Mouse (Mus musculus) left cerebral cortex, adult 8-10 months (tissue): ENCODE data around the gene Mrpl52. TPM values are rescaled to one million over a fixed set of nuclear protein-coding genes. Genes with fewer than 3 reads are reported as not detected.
A peak's percentile ranks its signal among the peaks of the same experiment; 100 is the strongest.

Experiments used
- DNase-seq, 2 experiments: peaks; one replicate each; pipeline ENCODE4 v3.0.0; 2022; ENCODE audit warnings: low spot score in 2 of 2
- total RNA-seq, 4 experiments: library from RNA; stranded (reverse); gene quantifications; 2 replicates each; pipeline ENCODE4 v1.2.4; 2022

The Mrpl52 gene
- total RNA-seq, 4 experiments from 2014 or later, result 71.6 to 109 (median 87.4) TPM

DNA sequence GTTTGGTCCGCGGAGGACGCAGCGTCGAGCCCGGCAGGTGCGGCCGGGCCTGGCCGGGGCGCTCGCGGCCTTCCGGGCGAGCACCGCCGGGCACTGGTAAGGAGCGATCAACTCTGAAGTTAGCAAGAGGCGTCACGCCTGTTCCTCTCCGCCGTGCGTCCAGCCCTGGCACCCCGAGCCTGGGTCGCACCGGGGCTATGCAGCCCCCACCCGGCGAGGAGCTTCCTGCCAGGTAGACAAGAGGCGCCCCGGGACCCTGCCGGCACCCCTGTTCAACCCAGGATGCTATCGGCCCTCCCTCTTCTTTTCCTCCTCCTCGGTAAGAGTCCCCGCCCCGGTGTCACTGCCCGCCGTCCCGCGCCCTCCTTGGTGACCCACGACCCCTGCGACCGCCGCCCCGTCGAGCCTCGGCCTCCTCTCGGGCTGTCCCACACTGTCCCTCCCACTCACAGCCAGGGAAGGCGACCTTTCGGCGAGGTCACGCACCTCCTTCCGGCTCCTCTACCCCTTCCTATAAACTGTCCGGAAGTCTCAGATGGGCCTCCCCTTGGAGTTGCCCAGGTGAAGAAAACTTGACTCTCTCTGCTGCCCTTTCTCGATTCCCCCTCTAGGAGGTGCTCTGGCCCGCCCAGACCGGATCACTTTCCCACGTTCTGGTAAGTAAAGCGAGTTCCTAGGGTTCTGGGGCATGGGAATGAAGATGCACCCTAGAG, 37.7 kb downstream of the Mrpl52 start:
- peak in 1 of 2 experiments; percentile 30 for DNase-seq

DNA sequence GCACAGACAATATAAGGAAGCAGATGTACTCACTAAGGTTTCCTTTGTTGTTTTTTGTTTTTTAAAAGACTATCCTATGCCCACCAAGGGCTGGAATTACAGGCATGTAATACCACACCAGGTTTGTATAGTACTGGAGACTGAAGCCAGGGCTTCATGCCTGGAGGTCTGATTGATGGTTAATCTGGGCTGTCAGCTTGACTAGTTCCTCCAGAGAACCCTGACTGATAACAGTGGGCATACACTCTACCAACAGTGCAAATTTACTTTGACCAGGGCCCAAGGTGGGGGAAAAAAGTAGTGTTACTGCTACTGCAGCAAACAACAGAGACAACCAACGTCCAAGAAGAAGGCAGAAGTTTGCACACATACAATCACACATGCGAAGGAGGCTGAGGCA, 44.8 kb downstream of the Mrpl52 start:
- no peak for DNase-seq

DNA sequence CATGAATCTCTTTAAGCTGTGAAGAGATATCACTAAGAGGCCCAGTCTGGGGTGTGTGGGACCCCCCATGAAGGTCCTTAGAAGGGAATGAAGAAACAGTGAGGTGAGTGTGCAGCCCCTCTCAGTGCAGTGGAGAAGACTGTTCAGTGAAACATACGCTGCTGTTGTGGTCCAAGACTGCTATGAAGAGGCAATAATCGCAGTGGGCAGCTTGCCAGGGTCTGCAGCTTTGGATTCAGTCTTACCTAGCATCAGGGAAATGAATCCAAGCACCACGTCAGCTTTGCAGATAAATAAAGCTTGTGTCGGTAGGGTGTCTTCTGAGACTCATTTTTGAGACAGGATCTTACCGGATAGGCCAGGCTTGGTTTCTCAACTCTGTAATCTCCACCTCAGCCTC, 46.0 kb downstream of the Mrpl52 start:
- no peak for DNase-seq

DNA sequence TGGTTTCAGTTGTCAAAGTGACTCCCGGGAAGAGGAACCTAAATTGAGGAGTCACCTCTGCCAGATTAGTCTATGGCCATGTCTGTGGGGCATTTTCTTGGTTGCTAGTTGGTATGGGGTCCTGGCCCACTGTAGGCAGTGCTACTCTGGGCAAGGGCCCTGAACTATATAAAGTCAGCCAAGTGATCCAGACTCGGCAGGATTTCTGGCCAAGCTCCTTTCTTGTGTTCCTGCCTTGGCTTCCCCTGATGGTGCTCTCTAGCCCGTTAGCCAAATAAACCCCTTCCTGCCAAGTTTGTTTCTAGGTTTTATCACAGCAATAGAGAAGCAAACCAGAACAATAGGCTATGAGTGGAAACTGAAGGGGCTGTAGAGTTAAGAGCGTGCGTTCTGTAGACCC, 48.0 kb downstream of the Mrpl52 start:
- no peak for DNase-seq

DNA sequence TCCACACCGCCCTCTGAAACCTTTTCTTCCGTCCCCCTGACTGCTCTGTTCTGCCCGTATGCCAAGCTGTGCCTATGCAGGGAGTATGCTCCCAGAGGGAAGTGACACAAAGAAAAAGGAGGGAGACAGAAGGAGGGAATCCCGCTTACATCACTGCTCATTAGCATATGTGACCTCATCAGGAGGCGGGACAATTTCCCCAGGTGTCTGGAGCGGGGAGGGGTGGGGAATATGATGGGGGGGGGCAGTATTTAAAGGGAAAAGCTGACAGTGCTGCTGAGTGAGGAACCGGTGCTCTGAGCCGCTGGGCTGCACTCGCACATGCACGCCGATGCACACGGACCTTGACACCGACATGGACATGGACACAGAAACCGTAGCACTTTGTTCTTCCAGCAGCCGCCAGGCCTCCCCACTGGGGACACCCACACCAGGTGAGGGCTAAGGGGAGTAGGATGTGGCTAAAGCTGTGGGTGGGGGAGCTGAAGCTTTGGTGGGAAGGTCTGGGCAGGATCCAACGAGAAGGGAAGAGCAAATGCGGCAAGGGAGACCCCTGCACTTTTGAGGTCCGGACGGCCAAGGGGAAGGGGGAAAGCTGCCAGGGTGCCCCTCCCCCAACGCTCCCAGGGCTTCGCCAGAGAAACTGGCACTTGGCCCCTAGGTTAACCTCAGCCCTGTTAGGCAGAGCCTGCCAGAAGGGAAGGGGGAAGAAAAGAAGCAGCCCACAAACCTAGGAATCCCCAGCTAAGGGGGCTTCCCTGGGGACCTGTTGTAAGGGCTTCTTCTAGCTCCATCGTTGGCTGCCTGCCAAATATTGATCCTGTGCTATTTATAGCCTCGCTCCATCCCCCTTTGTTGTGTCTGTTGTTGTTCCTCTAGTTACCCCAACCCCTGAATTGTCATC, 49.5 kb downstream of the Mrpl52 start, which contains the start of gene Rem2:
TSS of gene Rem2 (plus strand) at position 160 of the 904 bp plus-strand sequence.
- peak in 1 of 2 experiments; percentile 57 for DNase-seq

DNA sequence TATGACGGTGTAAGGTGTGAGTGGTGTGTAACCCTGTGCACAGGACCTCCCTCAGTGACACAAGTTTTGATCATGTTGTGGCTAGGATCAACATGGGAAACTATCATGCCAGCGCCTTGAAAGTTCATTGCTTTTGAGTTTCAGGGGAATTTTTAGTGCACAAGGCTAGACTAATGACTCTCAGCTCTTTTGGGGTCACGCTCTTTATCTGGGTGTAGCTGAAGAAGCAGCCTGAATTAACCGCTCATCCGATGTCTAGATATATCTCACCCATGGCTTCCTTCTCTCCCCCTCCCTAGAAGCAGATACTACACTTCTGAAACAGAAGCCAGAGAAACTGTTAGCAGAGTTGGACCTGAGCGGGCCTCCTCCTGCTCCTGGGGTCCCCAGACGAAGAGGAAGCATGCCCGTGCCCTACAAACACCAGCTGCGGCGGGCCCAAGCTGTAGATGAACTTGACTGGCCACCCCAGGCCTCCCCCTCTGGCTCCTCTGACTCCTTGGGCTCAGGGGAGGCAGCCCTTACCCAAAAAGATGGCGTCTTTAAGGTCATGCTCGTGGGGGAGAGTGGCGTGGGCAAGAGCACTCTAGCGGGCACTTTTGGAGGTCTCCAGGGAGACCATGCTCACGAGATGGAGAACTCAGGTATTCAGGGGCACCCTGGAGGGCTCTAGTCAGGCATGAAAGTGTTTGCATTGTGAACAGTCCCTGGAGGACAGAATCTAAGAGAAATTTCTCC, 50.6 kb downstream of the Mrpl52 start:
- DNase-seq, result no peak

Other genes with a start within 250 kb of the Mrpl52 start
- gene Dad1, start 172.8 kb upstream of the Mrpl52 start, total RNA-seq, result 100 to 1,000 TPM; 107 to 115 (median 113) TPM
- 10 to 100 TPM; 53.6 to 66.2 (median 59.0) TPM for gene Abhd4, start 172.7 kb upstream of the Mrpl52 start, total RNA-seq
- gene Olfr49, start 142.0 kb upstream of the Mrpl52 start, total RNA-seq, result not detected
- gene Oxa1l, start 66.1 kb upstream of the Mrpl52 start, total RNA-seq, result 10 to 100 TPM; 51.0 to 56.7 (median 55.1) TPM
- gene Slc7a7, start 9.1 kb upstream of the Mrpl52 start, total RNA-seq, result 1 to 10 TPM; 1.1 to 7.5 (median 3.4) TPM
- gene Mmp14, start 4.7 kb downstream of the Mrpl52 start, total RNA-seq, result 10 to 100 TPM in 3 of 4 experiments, 1 to 10 TPM in 1; 8.7 to 14.8 (median 11.9) TPM
- gene Lrp10, start 37.2 kb downstream of the Mrpl52 start, total RNA-seq, result 10 to 100 TPM; 24.1 to 27.4 (median 25.8) TPM
- 10 to 100 TPM; 11.7 to 18.2 (median 13.6) TPM for gene Rem2, start 49.2 kb downstream of the Mrpl52 start, total RNA-seq
- gene Prmt5, start 90.6 kb downstream of the Mrpl52 start, total RNA-seq, result 10 to 100 TPM; 50.0 to 58.5 (median 55.0) TPM
- 1 to 10 TPM; 3.0 to 4.7 (median 3.4) TPM for gene Haus4, start 127.7 kb downstream of the Mrpl52 start, total RNA-seq
- gene Ajuba, start 150.6 kb downstream of the Mrpl52 start, total RNA-seq, result 1 to 10 TPM; 1.3 to 2.4 (median 1.7) TPM
- gene 4931414P19Rik, start 179.1 kb downstream of the Mrpl52 start, total RNA-seq, result 1 to 10 TPM; 4.7 to 6.3 (median 5.7) TPM
- 100 to 1,000 TPM; 151 to 185 (median 175) TPM for gene Psmb5, start 191.1 kb downstream of the Mrpl52 start, total RNA-seq
- gene Psmb11, start 194.5 kb downstream of the Mrpl52 start, total RNA-seq, result under 1 TPM in 3 of 4 experiments, not detected in 1; 0.14 to 0.63 (median 0.14) TPM
- not detected for gene Gm17606, start 214.0 kb downstream of the Mrpl52 start, total RNA-seq
- 1 to 10 TPM; 7.5 to 8.1 (median 7.8) TPM for gene Cdh24, start 214.5 kb downstream of the Mrpl52 start, total RNA-seq